Mouse (Mus musculus) heart, embryonic 16.5 days (tissue): ENCODE results near the gene Cldn2. TPM values are rescaled to one million over a fixed set of nuclear protein-coding genes. Genes with fewer than 3 reads are reported as not detected.
"Not testable (repeated sequence)": the region's sequence is repeated elsewhere in the genome, so short reads cannot be mapped to it uniquely, and the experiment has no call there.

Experiments used
- ATAC-seq: fragments of 200-750 bp; cut with Nextera tagmentation; replicated peaks from 2 replicates; pipeline ENCODE4 v1.8.0; 2017; ENCODE audit warnings: moderate number of reproducible peaks; ENCODE audit not compliant: insufficient read depth, low FRiP score; ENCODE audit errors: extremely low read depth
- H3K27ac ChIP-seq: fragments of 300-500 bp; sonication (generic); 2 replicates; pipeline ENCODE4 v1.5.1; 2014; ENCODE audit warnings: mild to moderate bottlenecking, low read length, control low read depth, moderate library complexity
- H3K27me3 ChIP-seq: fragments of 300-500 bp; sonication (generic); 2 replicates; pipeline ENCODE4 v1.6.1; 2014; ENCODE audit warnings: low read length, mixed read lengths; ENCODE audit not compliant: control insufficient read depth, insufficient read depth
- H3K36me3 ChIP-seq: fragments of 300-500 bp; sonication (generic); 2 replicates; pipeline ENCODE4 v1.6.1; 2014; ENCODE audit not compliant: control insufficient read depth, insufficient read depth
- H3K4me1 ChIP-seq: fragments of 300-500 bp; sonication (generic); 2 replicates; pipeline ENCODE4 v1.6.1; 2014; ENCODE audit warnings: low read length, mixed read lengths; ENCODE audit not compliant: control insufficient read depth, insufficient read depth
- H3K4me2 ChIP-seq: fragments of 300-500 bp; sonication (generic); 2 replicates; pipeline ENCODE4 v1.6.1; 2014; ENCODE audit warnings: low read depth, mild to moderate bottlenecking, control low read depth, low read length
- H3K4me3 ChIP-seq: fragments of 300-500 bp; sonication (generic); 2 replicates; pipeline ENCODE4 v1.5.1; 2014; ENCODE audit warnings: mild to moderate bottlenecking, control low read depth, low read length
- H3K9ac ChIP-seq: fragments of 300-500 bp; sonication (generic); 2 replicates; pipeline ENCODE4 v1.6.1; 2014; ENCODE audit warnings: low read length, control low read depth
- H3K9me3 ChIP-seq: fragments of 300-500 bp; sonication (generic); replicated peaks from 2 replicates; pipeline ENCODE4 v1.6.1; 2016; ENCODE audit warnings: low read length; ENCODE audit not compliant: control insufficient read depth
- WGBS: fragments of 180-500 bp; shearing (Covaris S2); extraction: QIAGEN DNeasy Blood & Tissue Kit; methylation state at CpG from one replicate; pipeline ENCODE4 v1.1.7; 2014; 5-methylcytosine and 5-hydroxymethylcytosine counted together
- polyA plus RNA-seq: library from polyadenylated mRNA; unstranded; fragments of >200 nt; fragmentation: Nextera tagmentation; extraction: Ambion mirVana; gene quantifications from 2 replicates; pipeline ENCODE4 v1.2.1, GENCODE M21; 2015

Cldn2 gene
- polyA plus RNA-seq, result 0.35 and 0.58 TPM in 2 replicates

DNA sequence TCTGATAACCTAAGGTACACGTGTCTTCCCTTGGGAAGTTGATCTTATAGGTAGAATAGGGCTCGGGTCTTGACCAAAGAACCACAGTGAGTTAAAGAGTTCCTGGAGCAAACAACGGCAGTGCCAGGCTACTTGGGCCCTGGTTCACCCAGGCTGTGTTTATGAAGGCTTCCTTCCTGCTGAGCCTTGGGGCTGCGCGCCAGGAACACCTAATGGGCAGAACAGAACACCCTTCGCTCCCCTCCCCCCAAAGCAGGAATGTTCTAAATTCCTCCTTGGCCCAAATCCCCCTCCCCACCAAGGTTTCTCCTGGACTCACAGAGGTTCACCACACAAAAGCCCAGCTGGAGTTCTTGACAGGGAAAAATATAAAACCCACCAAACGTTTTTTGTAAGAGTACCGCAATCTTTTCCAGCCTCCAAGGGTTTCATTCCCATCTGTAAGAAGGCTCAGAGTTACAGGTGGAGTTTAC is at the start of gene Cldn2:
Gene Cldn2, plus strand, starts transcription at position 423 of the 473 bp plus-strand sequence.
- Histone ChIP-seq H3K36me3 (no peaks in the 10 kb centered on the region), H3K4me2 (no peak within 1 kb of the TSS), H3K27ac (no peak within 1 kb of the TSS), H3K9ac (no peak within 1 kb of the TSS), H3K27me3 (no peaks in the 10 kb centered on the region), H3K4me3 (no peak within 1 kb of the TSS), H3K9me3 (no peaks in the 10 kb centered on the region), H3K4me1 (no peaks in the 10 kb centered on the region)
- no peak for ATAC-seq
- 62% methylated on average over 8 of the region's 8 CpGs for WGBS

DNA sequence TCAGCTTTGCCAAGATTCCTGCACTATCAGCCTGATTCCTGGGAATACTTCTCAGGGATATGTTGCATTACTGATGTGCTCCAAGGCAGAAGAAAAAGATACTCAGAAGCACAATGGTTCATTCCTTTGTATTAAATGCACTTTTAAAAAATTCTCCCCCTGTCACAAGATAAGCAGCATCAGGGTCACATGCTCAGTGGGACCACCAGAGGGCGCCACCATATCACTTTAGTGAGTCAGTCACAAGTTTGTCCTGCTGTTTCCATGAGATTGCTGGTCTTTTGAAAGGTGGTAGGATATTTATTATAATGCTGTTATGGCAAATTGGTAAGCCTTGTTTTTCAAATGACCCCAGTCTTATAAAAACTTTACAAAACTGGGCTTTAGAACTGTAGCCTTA is 48.8 kb upstream of the Cldn2 start:
- Histone ChIP-seq H3K27ac (no peak overlapping the region), H3K4me1 (no peaks in the 10 kb centered on the region), H3K36me3 (peaks cover 8% of the 10 kb centered on the region), H3K9ac (no peak overlapping the region), H3K4me2 (no peak overlapping the region), H3K9me3 (peaks cover 12% of the 10 kb centered on the region), H3K4me3 (no peak overlapping the region), H3K27me3 (no peaks in the 10 kb centered on the region)
- no peak for ATAC-seq
- 5% methylated on average over 1 of the region's 1 CpGs for WGBS

DNA sequence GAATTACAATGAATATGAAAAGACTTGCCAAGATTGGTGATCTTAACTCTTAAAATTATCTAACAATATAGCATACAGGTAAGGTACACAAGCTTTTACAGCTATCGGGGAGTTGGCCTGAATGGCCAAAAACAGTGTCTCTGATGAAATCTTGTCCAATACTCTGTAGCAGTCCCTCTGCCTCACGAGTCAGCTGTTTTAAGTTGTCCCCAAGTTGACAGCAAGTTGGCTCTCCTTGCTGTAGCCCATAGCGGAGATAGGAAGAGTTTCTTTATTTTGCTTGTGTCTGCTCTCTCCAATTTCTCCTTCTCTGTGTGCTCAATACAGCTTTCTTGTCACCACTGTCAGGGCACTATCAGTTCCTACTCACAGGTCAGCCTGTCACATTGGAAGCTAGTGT is 42.0 kb upstream of the Cldn2 start:
- not testable (repeated sequence) for H3K36me3 ChIP-seq, H3K4me1 ChIP-seq, H3K27me3 ChIP-seq, H3K9me3 ChIP-seq, H3K4me3 ChIP-seq, H3K27ac ChIP-seq, ATAC-seq, H3K9ac ChIP-seq, H3K4me2 ChIP-seq
- 65% methylated on average over 3 of the region's 3 CpGs for WGBS

DNA sequence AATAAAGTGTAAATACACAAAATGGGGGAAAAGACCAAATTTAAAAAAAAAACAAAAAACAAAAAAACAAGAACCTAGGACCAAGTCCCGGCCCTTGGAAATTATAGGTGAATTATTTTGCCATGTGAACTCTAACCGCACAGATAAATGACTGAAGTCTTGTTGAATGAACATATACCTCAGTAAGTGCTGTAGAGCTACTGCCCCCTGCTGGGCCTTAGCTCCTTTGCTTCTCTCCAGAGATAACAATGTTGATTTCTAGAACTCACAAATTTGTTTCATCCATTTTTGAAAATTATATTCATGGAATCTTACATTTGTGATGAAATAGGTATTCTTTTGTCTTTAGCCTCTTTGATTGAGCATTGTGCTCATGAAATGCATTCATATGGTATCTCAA is 38.1 kb upstream of the Cldn2 start:
- H3K4me1 ChIP-seq, result no peaks in the 10 kb centered on the region
- no peak overlapping the region for H3K9ac ChIP-seq
- ATAC-seq, result no peak
- H3K9me3 ChIP-seq, result no peaks in the 10 kb centered on the region
- no peaks in the 10 kb centered on the region for H3K27me3 ChIP-seq
- H3K4me2 ChIP-seq, result no peak overlapping the region
- 68% methylated on average over 2 of the region's 2 CpGs for WGBS
- H3K36me3 ChIP-seq, result no peaks in the 10 kb centered on the region
- no peak overlapping the region for H3K27ac ChIP-seq
- H3K4me3 ChIP-seq, result no peak overlapping the region

DNA sequence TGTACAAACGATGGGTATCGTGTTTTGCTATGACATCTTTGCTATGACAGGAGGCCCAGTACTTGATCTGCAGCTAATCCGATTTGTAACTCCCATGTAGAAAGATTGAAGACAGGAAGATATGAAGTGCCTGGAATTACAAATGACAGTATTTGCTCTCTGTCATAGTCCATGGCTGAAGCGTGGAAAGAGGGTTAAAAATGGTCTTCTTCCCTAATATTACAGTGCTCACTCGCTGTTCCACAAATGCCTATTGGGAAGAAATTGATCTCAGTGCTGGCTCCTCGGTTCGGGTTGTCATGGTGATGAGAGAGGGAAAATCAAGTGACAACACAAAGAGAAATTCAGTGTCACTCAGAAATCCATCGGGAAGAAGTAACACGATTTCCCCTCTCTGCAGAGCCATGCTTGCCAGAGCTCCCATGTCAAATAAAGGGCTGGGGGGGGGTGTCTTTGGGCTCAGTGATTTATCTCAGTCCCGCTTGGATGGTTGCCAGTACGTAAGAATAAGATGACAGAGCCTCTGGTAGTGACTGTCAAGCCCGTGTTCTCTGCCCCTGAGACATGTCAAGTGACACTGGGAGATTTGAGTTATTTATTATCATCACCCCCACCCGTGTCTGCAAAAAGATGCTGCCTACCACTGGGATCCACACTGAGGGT is 30.5 kb upstream of the Cldn2 start:
- Histone ChIP-seq H3K36me3 (no peaks in the 10 kb centered on the region), H3K9me3 (no peaks in the 10 kb centered on the region), H3K27me3 (no peaks in the 10 kb centered on the region; the same call in 1 of the 2 replicates), H3K4me3 (no peak overlapping the region), H3K27ac (no peak overlapping the region), H3K4me1 (no peaks in the 10 kb centered on the region), H3K9ac (no peak overlapping the region), H3K4me2 (no peak overlapping the region)
- ATAC-seq, result no peak
- 60% methylated on average over 13 of the region's 13 CpGs for WGBS

DNA sequence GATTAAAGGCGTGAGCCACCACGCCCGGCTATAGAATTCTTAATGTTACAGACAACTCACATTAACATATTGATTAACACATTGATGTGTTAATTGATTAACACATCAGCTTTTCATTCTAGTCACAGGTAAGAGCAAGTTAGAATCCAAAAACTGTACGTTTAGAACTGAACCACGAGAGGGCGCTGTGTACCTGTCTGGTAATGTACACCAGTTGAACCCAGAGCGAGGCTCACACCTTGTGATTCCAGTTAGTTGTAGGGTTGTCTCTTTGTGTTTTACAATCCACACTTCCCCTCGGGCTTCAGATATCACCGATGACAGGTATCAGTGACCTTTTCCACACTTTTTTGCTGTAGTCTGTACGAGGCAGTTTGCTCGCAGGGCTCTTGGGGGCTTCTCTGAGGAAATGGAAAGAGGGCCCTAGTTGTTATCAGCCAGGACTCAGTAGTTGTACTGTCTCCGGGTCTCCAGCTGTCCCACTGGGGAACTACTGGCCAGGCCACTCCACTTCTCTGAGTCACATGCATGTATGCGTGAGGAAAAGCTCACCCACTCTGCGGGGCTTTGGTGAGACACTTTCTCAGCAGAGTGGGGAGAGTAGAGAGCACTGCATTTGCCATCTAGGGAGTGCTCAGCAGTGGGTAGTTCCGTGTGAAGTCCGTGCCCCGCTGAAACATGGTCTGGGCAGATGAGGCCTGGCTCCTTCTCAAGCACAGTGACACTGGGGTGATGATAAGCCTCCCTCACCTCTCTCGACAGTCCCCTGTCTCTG is 26.1 kb upstream of the Cldn2 start:
- H3K27me3 ChIP-seq, result no peaks in the 10 kb centered on the region; the same call in 1 of the 2 replicates
- ATAC-seq, result peak; percentile 18; the same call in 1 of the 2 replicates
- H3K9me3 ChIP-seq, result no peaks in the 10 kb centered on the region
- no peak overlapping the region for H3K4me3 ChIP-seq
- WGBS, result 20% methylated on average over 18 of the region's 18 CpGs
- H3K4me1 ChIP-seq, result no peaks in the 10 kb centered on the region
- no peak overlapping the region for H3K9ac ChIP-seq
- peak overlapping the region; percentile 46 for H3K4me2 ChIP-seq
- H3K36me3 ChIP-seq, result no peaks in the 10 kb centered on the region
- no peak overlapping the region for H3K27ac ChIP-seq

DNA sequence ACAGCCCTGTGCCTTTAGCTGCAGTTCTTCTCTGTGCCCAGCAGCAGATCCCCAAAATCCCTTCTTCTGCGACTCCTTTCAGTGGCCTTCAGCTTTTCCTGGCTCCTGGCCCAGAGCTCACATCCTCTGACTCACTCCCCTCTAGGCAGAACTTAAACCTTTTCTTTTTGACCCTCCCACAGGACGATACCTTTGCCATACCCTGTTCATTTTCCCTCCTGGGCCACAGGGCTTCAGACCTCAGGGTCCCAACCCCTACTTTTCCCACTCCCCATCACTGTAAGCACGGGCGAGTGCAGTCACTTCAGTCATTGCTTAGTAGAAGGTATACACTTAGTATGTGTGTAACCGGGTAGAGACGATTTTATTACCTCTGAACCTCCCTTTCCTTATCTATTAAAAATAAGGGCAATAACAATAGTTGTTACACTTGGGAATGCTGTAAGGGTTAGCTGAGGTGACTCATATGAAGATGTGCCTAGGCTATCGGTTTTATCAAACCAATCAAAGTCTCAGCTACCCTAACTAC is 25.5 kb upstream of the Cldn2 start:
- H3K4me1 ChIP-seq, result no peaks in the 10 kb centered on the region
- H3K36me3 ChIP-seq, result no peaks in the 10 kb centered on the region
- no peak overlapping the region for H3K9ac ChIP-seq
- WGBS, result 57% methylated on average over 7 of the region's 7 CpGs
- H3K4me3 ChIP-seq, result no peak overlapping the region
- H3K9me3 ChIP-seq, result no peaks in the 10 kb centered on the region
- ATAC-seq, result 0 out of 2 replicates have a peak, but pooled peaks have one; percentile 32
- H3K4me2 ChIP-seq, result peak overlapping the region; percentile 46; the same call in 1 of the 2 replicates
- no peaks in the 10 kb centered on the region; the same call in 1 of the 2 replicates for H3K27me3 ChIP-seq
- H3K27ac ChIP-seq, result no peak overlapping the region

DNA sequence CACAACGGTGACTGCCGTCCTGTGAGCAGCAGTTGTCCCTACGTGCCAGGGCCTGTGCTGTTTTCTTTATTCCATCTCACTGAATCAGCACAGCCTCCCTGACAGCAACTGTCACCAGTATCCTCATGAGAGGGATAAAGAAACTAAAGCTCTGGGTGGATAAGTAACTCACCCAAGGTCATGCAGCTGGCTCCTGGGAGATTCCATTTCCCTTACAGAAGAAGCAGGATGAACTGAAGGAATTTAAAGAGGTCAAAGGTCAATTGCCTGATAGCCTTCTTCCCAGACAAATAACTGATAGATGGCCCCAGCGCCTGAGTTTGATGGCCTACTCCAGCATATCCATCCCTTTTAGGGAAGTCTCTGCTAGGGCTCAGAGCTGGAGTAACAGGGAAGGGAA is 23.3 kb upstream of the Cldn2 start:
- no peaks in the 10 kb centered on the region for H3K4me1 ChIP-seq
- no peak overlapping the region for H3K9ac ChIP-seq
- H3K36me3 ChIP-seq, result no peaks in the 10 kb centered on the region
- 55% methylated on average over 4 of the region's 4 CpGs for WGBS
- no peaks in the 10 kb centered on the region for H3K9me3 ChIP-seq
- H3K4me2 ChIP-seq, result no peak overlapping the region
- no peak overlapping the region for H3K4me3 ChIP-seq
- no peak for ATAC-seq
- H3K27ac ChIP-seq, result no peak overlapping the region
- H3K27me3 ChIP-seq, result no peaks in the 10 kb centered on the region; the same call in 1 of the 2 replicates

DNA sequence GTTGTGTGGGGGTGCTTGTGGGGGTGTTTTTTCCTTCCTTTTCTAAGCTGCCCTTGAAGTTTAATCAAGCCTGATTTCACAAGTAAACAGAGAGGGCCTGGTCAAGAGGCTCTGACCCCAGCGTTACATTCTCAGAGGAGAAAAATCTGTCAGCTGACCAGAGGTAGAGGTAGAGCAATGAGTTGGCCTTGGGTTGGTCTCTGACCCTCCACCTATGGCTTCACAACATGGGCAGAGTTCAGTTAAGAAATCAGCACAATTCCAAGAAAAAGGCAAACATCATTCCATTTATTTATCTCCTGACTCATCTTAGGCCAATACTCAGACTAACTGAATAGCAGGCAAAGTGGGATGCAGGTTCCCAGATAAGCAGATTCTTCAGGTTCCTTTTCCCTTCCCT is 21.7 kb upstream of the Cldn2 start:
- WGBS, result 45% methylated on average over 1 of the region's 1 CpGs
- H3K4me1 ChIP-seq, result no peaks in the 10 kb centered on the region
- H3K4me2 ChIP-seq, result no peak overlapping the region
- ATAC-seq, result no peak
- H3K27me3 ChIP-seq, result no peaks in the 10 kb centered on the region; the same call in 1 of the 2 replicates
- no peak overlapping the region for H3K4me3 ChIP-seq
- H3K9ac ChIP-seq, result no peak overlapping the region
- no peak overlapping the region for H3K27ac ChIP-seq
- H3K9me3 ChIP-seq, result no peaks in the 10 kb centered on the region
- H3K36me3 ChIP-seq, result no peaks in the 10 kb centered on the region
